ENCODE assay signal across 8 mouse cellular contexts in genomic region chr7:6331233-6331956, GRCm38 (mm10). TPM values are rescaled to one million over a fixed set of nuclear protein-coding genes. Genes with fewer than 3 reads are reported as not detected.
DNase-seq lines count a peak whose midpoint lies in the region; ATAC-seq and TF ChIP-seq lines count a peak whose summit lies in the region.

Zfp583 (minus strand) TSS chr7:6331285.

- no peaks in the 10 kb centered on the region for H3K27me3 ChIP-seq in forebrain, embryonic 12.5 days
- H3K27me3 ChIP-seq in heart, embryonic 16.5 days (ENCODE audit: control insufficient read depth, insufficient read depth, low read length), result no peaks in the 10 kb centered on the region
- H3K27me3 ChIP-seq in liver, embryonic 14.5 days (ENCODE audit: control insufficient read depth, insufficient read depth, low read length), result no peaks in the 10 kb centered on the region
- H3K27me3 ChIP-seq in stomach, embryonic 15.5 days (replicated peaks), result no peaks in the 10 kb centered on the region

- peak within 1 kb of the TSS; percentile 67 for H3K9ac ChIP-seq in forebrain, embryonic 12.5 days
- peak within 1 kb of the TSS; percentile 81 for H3K9ac ChIP-seq in heart, embryonic 16.5 days (ENCODE audit: low read length)
- H3K9ac ChIP-seq in liver, embryonic 14.5 days (replicated peaks), result peak within 1 kb of the TSS; percentile 79
- H3K9ac ChIP-seq in stomach, embryonic 15.5 days, result peak within 1 kb of the TSS; percentile 27

- TF ChIP-seq EP300 in liver, embryonic 14.5 days (IDR thresholded peaks at IDR 0.05; ENCODE audit: low read depth), result no peak

- WGBS in forebrain, embryonic 12.5 days, result 5% methylated on average over 31 of the region's 31 CpGs
- 5% methylated on average over 31 of the region's 31 CpGs for WGBS in heart, embryonic 16.5 days
- 4% methylated on average over 31 of the region's 31 CpGs for WGBS in liver, embryonic 14.5 days (ENCODE audit: insufficient replicate concordance)
- 5% methylated on average over 31 of the region's 31 CpGs for WGBS in stomach, embryonic 15.5 days

- DNase-seq in CD8-positive naive resting alpha-beta T cell, adult 2 months (ENCODE audit: low read depth in 2 of 2, low spot score in 2 of 2), result peak; percentile 43 to 59
- DNase-seq in kidney, postnatal 25 days, result peak; percentile 78 to 91
- peak; percentile 60 to 69 (median 61) for DNase-seq in liver, embryonic 14.5 days (ENCODE audit: low read depth in 3 of 3, low spot score in 3 of 3)
- peak; percentile 82 for DNase-seq in neural tube, embryonic 10.5 days (ENCODE audit: extremely low spot score, low spot score)

- peak within 1 kb of the TSS; percentile 52 for H3K4me3 ChIP-seq in forebrain, embryonic 12.5 days (replicated peaks)
- H3K4me3 ChIP-seq in heart, embryonic 16.5 days (ENCODE audit: low read length), result peak within 1 kb of the TSS; percentile 68
- peak within 1 kb of the TSS; percentile 68 to 88 for H3K4me3 ChIP-seq in liver, embryonic 14.5 days (ENCODE audit: insufficient read depth in 1 of 2, low read depth in 2 of 2, low read length in 2 of 2)
- H3K4me3 ChIP-seq in stomach, embryonic 15.5 days (replicated peaks), result peak within 1 kb of the TSS; percentile 54

- ATAC-seq in cerebellum, adult (ENCODE audit: insufficient number of reproducible peaks, low FRiP score, low TSS enrichment), result peak; percentile 88
- peak; percentile 96 for ATAC-seq in forebrain, embryonic 12.5 days (ENCODE audit: low FRiP score)
- ATAC-seq in heart, embryonic 16.5 days (replicated peaks; ENCODE audit: extremely low read depth, insufficient read depth, low FRiP score), result peak; percentile 92
- ATAC-seq in liver, embryonic 14.5 days (ENCODE audit: insufficient read depth), result peak; percentile 95
- peak; percentile 93 for ATAC-seq in stomach, embryonic 15.5 days (ENCODE audit: insufficient read depth, low FRiP score, low read depth)

- peak within 1 kb of the TSS; percentile 64 for H3K4me2 ChIP-seq in forebrain, embryonic 12.5 days
- H3K4me2 ChIP-seq in heart, embryonic 16.5 days (ENCODE audit: low read depth, low read length), result peak within 1 kb of the TSS; percentile 64
- peak within 1 kb of the TSS; percentile 82 for H3K4me2 ChIP-seq in liver, embryonic 14.5 days (ENCODE audit: low read depth)
- H3K4me2 ChIP-seq in stomach, embryonic 15.5 days, result peak within 1 kb of the TSS; percentile 60

- TF ChIP-seq CTCF in liver, embryonic 14.5 days (IDR thresholded peaks at IDR 0.05; ENCODE audit: low read depth), result no peak

- H3K27ac ChIP-seq in forebrain, embryonic 12.5 days, result peak within 1 kb of the TSS; percentile 88
- H3K27ac ChIP-seq in heart, embryonic 16.5 days (ENCODE audit: low read length), result peak within 1 kb of the TSS; percentile 71
- no peak within 1 kb of the TSS for H3K27ac ChIP-seq in liver, embryonic 14.5 days
- peak within 1 kb of the TSS; percentile 84 for H3K27ac ChIP-seq in stomach, embryonic 15.5 days

- H3K4me1 ChIP-seq in forebrain, embryonic 12.5 days, result peaks cover 11% of the 10 kb centered on the region
- H3K4me1 ChIP-seq in heart, embryonic 16.5 days (ENCODE audit: control insufficient read depth, insufficient read depth, low read length), result peaks cover 6% of the 10 kb centered on the region
- H3K4me1 ChIP-seq in liver, embryonic 14.5 days (replicated peaks; ENCODE audit: control insufficient read depth in 2 of 2, insufficient read depth in 2 of 2, low read length in 1 of 2), result peaks cover 0 to 10% of the 10 kb centered on the region in 2 experiments; a peak in 3 of 4 replicates
- no peaks in the 10 kb centered on the region; the same call in 1 of the 2 replicates for H3K4me1 ChIP-seq in stomach, embryonic 15.5 days

- no peaks in the 10 kb centered on the region for H3K9me3 ChIP-seq in forebrain, embryonic 12.5 days
- H3K9me3 ChIP-seq in heart, embryonic 16.5 days (replicated peaks; ENCODE audit: control insufficient read depth, low read length), result no peaks in the 10 kb centered on the region
- no peaks in the 10 kb centered on the region for H3K9me3 ChIP-seq in liver, embryonic 14.5 days (ENCODE audit: control insufficient read depth, low read length)
- no peaks in the 10 kb centered on the region for H3K9me3 ChIP-seq in stomach, embryonic 15.5 days

- peaks cover 3% of the 10 kb centered on the region; the same call in 1 of the 2 replicates for H3K36me3 ChIP-seq in forebrain, embryonic 12.5 days (replicated peaks)
- H3K36me3 ChIP-seq in heart, embryonic 16.5 days (ENCODE audit: control insufficient read depth, insufficient read depth), result no peaks in the 10 kb centered on the region
- H3K36me3 ChIP-seq in liver, embryonic 14.5 days (replicated peaks; ENCODE audit: control insufficient read depth, insufficient read depth, low read depth), result no peaks in the 10 kb centered on the region
- no peaks in the 10 kb centered on the region for H3K36me3 ChIP-seq in stomach, embryonic 15.5 days

RNA-seq across cellular contexts. Expression of gene Zfp583, which starts in this region (rescaled TPM):
- polyA plus RNA-seq in forebrain, embryonic 12.5 days (2016; fragmentation: Nextera tagmentation; extraction: Ambion mirVana), result 7.2 and 7.5 TPM in 2 replicates
- polyA plus RNA-seq in heart, embryonic 16.5 days (2015; fragmentation: Nextera tagmentation; extraction: Ambion mirVana), result 3.2 and 4.5 TPM in 2 replicates
- 0.73 and 0.79 TPM in 2 replicates for polyA plus RNA-seq in liver, embryonic 14.5 days (2012; rRNA removed)
- 0.54 and 0.88 TPM in 2 replicates for polyA plus RNA-seq in liver, embryonic 14.5 days (2014; fragmentation: Nextera tagmentation; extraction: Ambion mirVana)
- 4.5 and 4.8 TPM in 2 replicates for polyA plus RNA-seq in stomach, embryonic 15.5 days (2015; fragmentation: Nextera tagmentation; extraction: Ambion mirVana)

Comparison
In these comparisons a context has a peak if more than half of its experiments do, and no peak if none do; other contexts are left out.
1. Peak in DNase-seq, ATAC-seq, H3K4me3 ChIP-seq, H3K9ac ChIP-seq and H3K4me2 ChIP-seq in liver, embryonic 14.5 days; RNA of the gene not detected or under 1 TPM.
2. H3K9ac ChIP-seq: peak in every context shown above with its lines; median percentile 81 in heart, embryonic 16.5 days; 79 in liver, embryonic 14.5 days; 67 in forebrain, embryonic 12.5 days; 27 in stomach, embryonic 15.5 days.